Mouse (Mus musculus) thymus, adult 2 months (tissue): ENCODE measurements around the gene Aldoart2. TPM values are rescaled to one million over a fixed set of nuclear protein-coding genes. Genes with fewer than 3 reads are reported as not detected.

Experiments
- DNase-seq: peaks from one replicate; pipeline ENCODE4 v3.0.0; 2021
- H3K27ac ChIP-seq: fragments of 200-500 bp; 2 replicates; pipeline ENCODE4 v1.5.1; 2012; ENCODE audit warnings: low read length, control low read depth; ENCODE audit not compliant: control insufficient read depth, insufficient read depth
- H3K27me3 ChIP-seq: fragments of 200-500 bp; 2 replicates; pipeline ENCODE4 v1.6.1; 2012; ENCODE audit warnings: mild to moderate bottlenecking, low read length, moderate library complexity, mixed read lengths; ENCODE audit not compliant: control insufficient read depth, insufficient read depth
- H3K36me3 ChIP-seq: fragments of 200-500 bp; 2 replicates; pipeline ENCODE4 v1.6.1; 2012; ENCODE audit warnings: mild to moderate bottlenecking, low read length, moderate library complexity; ENCODE audit not compliant: control insufficient read depth, insufficient read depth
- H3K4me1 ChIP-seq: fragments of 200-500 bp; replicated peaks from 2 replicates; pipeline ENCODE4 v1.6.1; 2012; ENCODE audit warnings: low read length; ENCODE audit not compliant: control insufficient read depth, insufficient read depth
- H3K4me3 ChIP-seq: fragments of 200-500 bp; 2 replicates; pipeline ENCODE4 v1.5.1; 2012; ENCODE audit warnings: mild to moderate bottlenecking, low read length, control low read depth, moderate library complexity; ENCODE audit not compliant: control insufficient read depth, insufficient read depth
- CTCF ChIP-seq: fragments of 200-500 bp; IDR thresholded peaks from 2 replicates; pipeline ENCODE4 v1.5.1; 2012; ENCODE audit warnings: mild to moderate bottlenecking, control low read depth, low read length, moderate library complexity, borderline replicate concordance; ENCODE audit not compliant: control insufficient read depth, poor library complexity, insufficient read depth; ENCODE audit errors: extremely low read depth
- POLR2A ChIP-seq: fragments of 200-500 bp; IDR thresholded peaks from 2 replicates; pipeline ENCODE4 v1.6.1; 2012; ENCODE audit warnings: mild to moderate bottlenecking, low read length, control low read depth, moderate library complexity; ENCODE audit not compliant: control insufficient read depth, poor library complexity, insufficient read depth; ENCODE audit errors: extremely low read depth
- WGBS: fragments of 180-500 bp; shearing (Covaris S2); methylation state at CpG from one replicate; pipeline ENCODE4 v1.1.7; 2018; 5-methylcytosine and 5-hydroxymethylcytosine counted together
- polyA plus RNA-seq: library from polyadenylated mRNA; depleted of rRNA; stranded (reverse); fragments of >200 nt; gene quantifications from 2 replicates; pipeline ENCODE4 v1.2.3, GENCODE M21; 2012

Aldoart2 gene
- polyA plus RNA-seq, 1 experiment, result 0.11 TPM

GRCm38 (mm10) chr12:55565867-55566266 is 828 bp downstream of the Aldoart2 start:
- no peaks in the 10 kb centered on the region for H3K4me1 ChIP-seq
- no peaks in the 10 kb centered on the region for H3K36me3 ChIP-seq
- TF ChIP-seq POLR2A (no peak), CTCF (no peak)
- no peak overlapping the region for H3K4me3 ChIP-seq
- 92% methylated on average over 9 of the region's 9 CpGs for WGBS
- no peaks in the 10 kb centered on the region for H3K27me3 ChIP-seq
- no peak overlapping the region for H3K27ac ChIP-seq
- DNase-seq, result peak; percentile 9

- WGBS, result 93% methylated on average over 5 of the region's 5 CpGs
- TF ChIP-seq CTCF, result no peak
- TF ChIP-seq POLR2A, result no peak
- no peak for DNase-seq
- H3K27ac ChIP-seq, result no peak overlapping the region
- no peak overlapping the region for H3K4me3 ChIP-seq
- H3K27me3 ChIP-seq, result no peaks in the 10 kb centered on the region
- H3K4me1 ChIP-seq, result no peaks in the 10 kb centered on the region
- H3K36me3 ChIP-seq, result no peaks in the 10 kb centered on the region
Observed at GRCm38 (mm10) chr12:55566837-55567236, 1.8 kb downstream of the Aldoart2 start.

- 84% methylated on average over 3 of the region's 3 CpGs for WGBS
- Histone ChIP-seq H3K4me1 (no peaks in the 10 kb centered on the region), H3K36me3 (no peaks in the 10 kb centered on the region), H3K4me3 (no peak overlapping the region), H3K27ac (no peak overlapping the region), H3K27me3 (no peaks in the 10 kb centered on the region)
- TF ChIP-seq CTCF, result no peak
- DNase-seq, result no peak
Observed at GRCm38 (mm10) chr12:55568466-55568865, 3.4 kb downstream of the Aldoart2 start.

GRCm38 (mm10) chr12:55569676-55570075 is 4.6 kb downstream of the Aldoart2 start:
- Histone ChIP-seq H3K4me3 (no peak overlapping the region), H3K36me3 (no peaks in the 10 kb centered on the region), H3K27ac (no peak overlapping the region), H3K27me3 (no peaks in the 10 kb centered on the region), H3K4me1 (no peaks in the 10 kb centered on the region)
- WGBS, result 3% methylated on average over 6 of the region's 6 CpGs
- TF ChIP-seq CTCF (no peak), POLR2A (no peak)
- no peak for DNase-seq

- Histone ChIP-seq H3K27me3 (no peaks in the 10 kb centered on the region), H3K4me1 (no peaks in the 10 kb centered on the region), H3K36me3 (no peaks in the 10 kb centered on the region), H3K4me3 (no peak overlapping the region), H3K27ac (no peak overlapping the region)
- DNase-seq, result no peak
- TF ChIP-seq CTCF (no peak), POLR2A (no peak)
- 90% methylated on average over 9 of the region's 9 CpGs for WGBS
Observed at GRCm38 (mm10) chr12:55570646-55571045, 5.6 kb downstream of the Aldoart2 start.

- WGBS, result 91% methylated on average over 11 of the region's 11 CpGs
- TF ChIP-seq POLR2A (no peak), CTCF (no peak)
- no peak overlapping the region for H3K27ac ChIP-seq
Observed at GRCm38 (mm10) chr12:55571181-55571580, 6.1 kb downstream of the Aldoart2 start.

GRCm38 (mm10) chr12:55571661-55572060 is 6.6 kb downstream of the Aldoart2 start:
- Histone ChIP-seq H3K27me3 (no peaks in the 10 kb centered on the region), H3K4me3 (no peak overlapping the region), H3K4me1 (no peaks in the 10 kb centered on the region), H3K36me3 (no peaks in the 10 kb centered on the region), H3K27ac (no peak overlapping the region)
- WGBS, result 93% methylated on average over 10 of the region's 10 CpGs
- TF ChIP-seq CTCF (no peak), POLR2A (no peak)
- DNase-seq, result no peak

More at GRCm38 (mm10) chr12:55571181-55571580, 6.1 kb downstream of the Aldoart2 start:
- Histone ChIP-seq H3K27me3 (no peaks in the 10 kb centered on the region), H3K36me3 (no peaks in the 10 kb centered on the region), H3K4me1 (no peaks in the 10 kb centered on the region), H3K4me3 (no peak overlapping the region)
- no peak for DNase-seq
